ENCODE assay signal across 28 mouse cellular contexts in genomic region chr11:112442639-112443038, GRCm38 (mm10).
"Had no signal": no experiment of that assay in that cellular context is flagged by ENCODE, and none has a peak within 500 bp of the region (broad histone marks: within the 10 kb centered on the region; RNA-seq: fewer than 3 reads in every experiment).

No protein-coding gene starts in this region.

- H3K27me3 ChIP-seq: heart, embryonic 12.5 days; heart, embryonic 13.5 days; heart, embryonic 15.5 days; hindbrain, embryonic 12.5 days; hindbrain, embryonic 13.5 days; hindbrain, embryonic 15.5 days; intestine, embryonic 15.5 days; kidney, embryonic 15.5 days had no signal

- H3K4me1 ChIP-seq: heart, embryonic 12.5 days; heart, embryonic 13.5 days; heart, embryonic 15.5 days; hindbrain, embryonic 10.5 days; hindbrain, embryonic 12.5 days; hindbrain, embryonic 13.5 days; hindbrain, embryonic 15.5 days; intestine, embryonic 15.5 days; kidney, embryonic 15.5 days had no signal

- DNase-seq: heart, postnatal 10 days; heart, postnatal 14 days; heart, postnatal 36 days; kidney, adult 18-20 months; kidney, adult 2 months; kidney, adult 8-10 months; kidney, adult 9 months; kidney, postnatal 10 days; kidney, postnatal 14 days; kidney, postnatal 25 days; kidney, postnatal 36 days; kidney, postnatal 4 days; layer of hippocampus, adult 9-11 months; layer of hippocampus, postnatal 36 days had no signal

- H3K4me3 ChIP-seq: heart, embryonic 12.5 days; heart, embryonic 13.5 days; heart, embryonic 15.5 days; hindbrain, embryonic 10.5 days; hindbrain, embryonic 12.5 days; hindbrain, embryonic 13.5 days; hindbrain, embryonic 15.5 days; intestine, embryonic 15.5 days; kidney, embryonic 15.5 days; layer of hippocampus, adult 2 months; left cerebral cortex, adult 2 months had no signal

- H3K27ac ChIP-seq: heart, embryonic 13.5 days; heart, embryonic 15.5 days; hindbrain, embryonic 10.5 days; hindbrain, embryonic 12.5 days; hindbrain, embryonic 13.5 days; hindbrain, embryonic 14.5 days; hindbrain, embryonic 15.5 days; hindbrain, postnatal 0 days; intestine, embryonic 15.5 days; kidney, embryonic 15.5 days; kidney, postnatal 0 days; layer of hippocampus, adult 2 months; left cerebral cortex, adult 2 months had no signal

- H3K36me3 ChIP-seq: heart, embryonic 12.5 days; heart, embryonic 13.5 days; heart, embryonic 15.5 days; hindbrain, embryonic 10.5 days; hindbrain, embryonic 12.5 days; hindbrain, embryonic 13.5 days; hindbrain, embryonic 15.5 days; intestine, embryonic 15.5 days; kidney, embryonic 15.5 days had no signal
